Mouse (Mus musculus) cerebellum, adult 2 months (tissue): ENCODE data around the gene Grm1.

ENCODE experiments used
- CTCF ChIP-seq: fragments of 200-500 bp; IDR thresholded peaks from 2 replicates; pipeline ENCODE4 v1.5.1; 2011; ENCODE audit warnings: low read depth, mild to moderate bottlenecking, control low read depth, low read length, moderate library complexity, borderline replicate concordance; ENCODE audit not compliant: insufficient read depth
- POLR2A ChIP-seq: fragments of 200-500 bp; IDR thresholded peaks from 2 replicates; pipeline ENCODE4 v1.6.1; 2011; ENCODE audit warnings: low read length, control low read depth, borderline replicate concordance; ENCODE audit not compliant: insufficient read depth

GRCm38 (mm10) chr10:10949172-10949571, 133.0 kb downstream of the Grm1 start:
- TF ChIP-seq CTCF = no peak
- TF ChIP-seq POLR2A = no peak
